Mouse (Mus musculus) embryonic facial prominence, embryonic 13.5 days (tissue): ENCODE data around the gene BC005561. TPM values are rescaled to one million over a fixed set of nuclear protein-coding genes. Genes with fewer than 3 reads are reported as not detected.

ENCODE experiments used
- polyA plus RNA-seq: library from polyadenylated mRNA; unstranded; fragments of >200 nt; fragmentation: Nextera tagmentation; extraction: Ambion mirVana; gene quantifications from 2 replicates; pipeline ENCODE4 v1.2.1, GENCODE M21; 2015

The BC005561 gene
- polyA plus RNA-seq, 1 experiment from 2014 or later, result 16.6 TPM

Other genes starting within 250 kb of the BC005561 start
- 239 and 390 TPM in 2 replicates for gene Ibsp, start 209.2 kb upstream of the BC005561 start, polyA plus RNA-seq
- gene Mepe, start 183.0 kb upstream of the BC005561 start, polyA plus RNA-seq, result not detected in 2 replicates
- 6.1 and 9.8 TPM in 2 replicates for gene Spp1, start 73.2 kb upstream of the BC005561 start, polyA plus RNA-seq
- 20.2 and 22.4 TPM in 2 replicates for gene Pkd2, start 48.9 kb upstream of the BC005561 start, polyA plus RNA-seq